Mouse (Mus musculus): Measurements from ENCODE around the gene Rgs3. TPM values are rescaled to one million over a fixed set of nuclear protein-coding genes. Genes with fewer than 3 reads are reported as not detected.

Rgs3 gene
- polyA plus RNA-seq (2012; rRNA removed; ENCODE audit: low replicate concordance) = 35.8 and 43.1 TPM in 2 replicates

GRCm38 (mm10) chr4:62559797-62560329 lies at the start of gene Rgs3:
Gene Rgs3 (plus strand): TSS chr4:62559847.

GRCm38 (mm10) chr4:62519849-62520233 lies 39.8 kb upstream of the Rgs3 start, which contains the start of gene Alad:
Gene Alad (minus strand): TSS chr4:62519918.

GRCm38 (mm10) chr4:62524651-62525488 lies 34.8 kb upstream of the Rgs3 start, which contains the start of the genes Pole3 and 4933430I17Rik:
Gene Pole3 (minus strand): TSS chr4:62525068.
Gene 4933430I17Rik (plus strand): TSS chr4:62525369.

Other genes with a start within 250 kb of the Rgs3 start
- gene Fkbp15, start 199.3 kb upstream of the Rgs3 start, polyA plus RNA-seq (2012; rRNA removed; ENCODE audit: low replicate concordance) = 14.2 and 20.1 TPM in 2 replicates
- 22.5 and 38.3 TPM in 2 replicates for gene Slc31a1, start 199.1 kb upstream of the Rgs3 start, polyA plus RNA-seq (2012; rRNA removed; ENCODE audit: low replicate concordance)
- 7.7 and 9.0 TPM in 2 replicates for gene Cdc26, start 151.2 kb upstream of the Rgs3 start, polyA plus RNA-seq (2012; rRNA removed; ENCODE audit: low replicate concordance)
- gene Prpf4, start 151.1 kb upstream of the Rgs3 start, polyA plus RNA-seq (2012; rRNA removed; ENCODE audit: low replicate concordance) = 3.2 and 4.8 TPM in 2 replicates
- 3.3 and 5.0 TPM in 2 replicates for gene Rnf183, start 124.6 kb upstream of the Rgs3 start, polyA plus RNA-seq (2012; rRNA removed; ENCODE audit: low replicate concordance)
- 0.53 and 0.94 TPM in 2 replicates for gene Wdr31, start 89.0 kb upstream of the Rgs3 start, polyA plus RNA-seq (2012; rRNA removed; ENCODE audit: low replicate concordance)
- gene Bspry, start 79.8 kb upstream of the Rgs3 start, polyA plus RNA-seq (2012; rRNA removed; ENCODE audit: low replicate concordance) = 53.8 and 77.8 TPM in 2 replicates
- gene Hdhd3, start 56.4 kb upstream of the Rgs3 start, polyA plus RNA-seq (2012; rRNA removed; ENCODE audit: low replicate concordance) = 102 and 187 TPM in 2 replicates
- gene Alad, start 39.9 kb upstream of the Rgs3 start, polyA plus RNA-seq (2012; rRNA removed; ENCODE audit: low replicate concordance) = 180 and 338 TPM in 2 replicates
- 7.1 and 10.5 TPM in 2 replicates for gene Pole3, start 34.8 kb upstream of the Rgs3 start, polyA plus RNA-seq (2012; rRNA removed; ENCODE audit: low replicate concordance)
- gene 4933430I17Rik, start 34.5 kb upstream of the Rgs3 start, polyA plus RNA-seq (2012; rRNA removed; ENCODE audit: low replicate concordance) = not detected in 2 replicates

Measured in duodenum, adult 2 months (tissue).